Mouse (Mus musculus) bone marrow macrophage, adult 2 months (primary cell): Measurements from ENCODE around the gene Hesx1.

Experiments used
- CTCF ChIP-seq: IDR thresholded peaks from 2 replicates; pipeline ENCODE4 v1.5.1; 2012; ENCODE audit warnings: low read depth, mild to moderate bottlenecking, low read length, moderate library complexity
- POLR2A ChIP-seq: IDR thresholded peaks from 2 replicates; pipeline ENCODE4 v1.6.1; 2012; ENCODE audit warnings: mild to moderate bottlenecking, low read depth, low read length, borderline replicate concordance

DNA sequence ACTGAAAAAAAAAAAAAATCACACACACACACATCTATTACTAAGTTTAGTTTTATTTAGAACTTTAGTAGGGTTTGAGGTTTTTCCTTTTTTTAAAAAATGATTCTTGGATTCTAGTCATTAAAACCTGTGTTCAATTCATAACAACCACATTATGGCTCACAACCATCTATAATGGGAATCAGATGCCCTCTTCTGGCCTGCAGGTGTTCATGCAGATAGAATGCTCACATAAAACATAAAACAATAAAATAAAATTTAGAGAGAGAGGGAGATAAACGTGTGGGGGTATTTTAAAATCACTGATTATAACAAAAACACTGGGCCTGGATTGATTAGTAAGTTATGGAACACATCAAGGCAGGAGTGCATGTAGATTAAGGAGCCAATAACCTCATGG, 43.3 kb downstream of the Hesx1 start:
- TF ChIP-seq CTCF (no peak), POLR2A (no peak)
